Mouse (Mus musculus) G1E (cell line): Measurements from ENCODE around the gene Synj1.

Source experiments
- CTCF ChIP-seq: IDR thresholded peaks from 2 replicates; pipeline ENCODE4 v1.5.1; 2012; ENCODE audit warnings: low read depth, low read length, inconsistent platforms, mixed read lengths
- GATA1 ChIP-seq: IDR thresholded peaks from 2 replicates; pipeline ENCODE4 v1.6.1; 2012; ENCODE audit warnings: borderline replicate concordance, low read length, inconsistent platforms, mixed read lengths

DNA sequence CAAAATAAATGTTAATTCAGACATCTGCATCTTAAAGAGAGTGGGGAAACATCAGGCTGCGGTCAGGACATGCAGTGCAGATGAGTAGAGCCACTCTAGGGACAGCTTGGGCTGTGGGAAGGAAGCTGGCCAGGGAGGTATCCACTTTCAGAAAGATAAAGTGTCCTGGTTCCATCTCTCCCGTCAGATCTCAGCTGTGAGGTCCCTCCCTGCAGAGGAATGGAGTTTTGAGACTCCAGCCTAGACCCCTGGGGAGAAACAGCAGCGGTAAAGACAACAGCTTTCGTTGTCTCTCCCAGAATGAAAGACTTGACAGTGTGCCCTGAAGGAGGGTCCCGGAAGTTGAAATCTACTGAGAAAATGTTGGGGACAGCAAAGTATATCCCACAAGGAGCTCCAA, 107.8 kb downstream of the Synj1 start:
- TF ChIP-seq CTCF (no peak), GATA1 (no peak)
